Mouse (Mus musculus) forebrain, embryonic 11.5 days (tissue): Measurements from ENCODE around the gene Olfr1089. TPM values are rescaled to one million over a fixed set of nuclear protein-coding genes. Genes with fewer than 3 reads are reported as not detected.

Experiments used
- ATAC-seq: fragments of 200-750 bp; cut with Nextera tagmentation; replicated peaks from 2 replicates; pipeline ENCODE4 v1.8.0; 2017; ENCODE audit warnings: moderate TSS enrichment; ENCODE audit not compliant: low FRiP score
- DNase-seq: peaks from one replicate; pipeline ENCODE4 v3.0.0-alpha.2; 2017; ENCODE audit warnings: low spot score
- H3K27ac ChIP-seq: fragments of 300-500 bp; sonication (generic); 2 replicates; pipeline ENCODE4 v1.5.1; 2014; ENCODE audit warnings: low read depth, low read length
- H3K27me3 ChIP-seq: fragments of 300-500 bp; sonication (generic); 2 replicates; pipeline ENCODE4 v1.6.1; 2014; ENCODE audit warnings: mild to moderate bottlenecking, low read length, mixed read lengths; ENCODE audit not compliant: control insufficient read depth, insufficient read depth
- H3K36me3 ChIP-seq: fragments of 300-500 bp; sonication (generic); 2 replicates; pipeline ENCODE4 v1.6.1; 2014; ENCODE audit warnings: mild to moderate bottlenecking, low read length, moderate library complexity, mixed read lengths; ENCODE audit not compliant: control insufficient read depth, insufficient read depth
- H3K4me1 ChIP-seq: fragments of 300-500 bp; sonication (generic); replicated peaks from 2 replicates; pipeline ENCODE4 v1.6.1; 2014; ENCODE audit warnings: low read length, mixed read lengths; ENCODE audit not compliant: control insufficient read depth, insufficient read depth
- H3K4me2 ChIP-seq: fragments of 300-500 bp; sonication (generic); 2 replicates; pipeline ENCODE4 v1.6.1; 2014; ENCODE audit warnings: low read depth, mild to moderate bottlenecking, low read length, moderate library complexity, mixed read lengths; ENCODE audit not compliant: severe bottlenecking
- H3K4me3 ChIP-seq: fragments of 300-500 bp; sonication (generic); 2 replicates; pipeline ENCODE4 v1.5.1; 2014; ENCODE audit warnings: low read depth, low read length
- H3K9ac ChIP-seq: fragments of 300-500 bp; sonication (generic); 2 replicates; pipeline ENCODE4 v1.6.1; 2014; ENCODE audit warnings: low read length
- H3K9me3 ChIP-seq: fragments of 300-500 bp; sonication (generic); 2 replicates; pipeline ENCODE4 v1.6.1; 2016; ENCODE audit warnings: low read length, mixed read lengths; ENCODE audit not compliant: control insufficient read depth
- WGBS: fragments of 180-500 bp; shearing (Covaris S2); extraction: QIAGEN DNeasy Blood & Tissue Kit; methylation state at CpG from one replicate; pipeline ENCODE4 v1.1.7; 2014; 5-methylcytosine and 5-hydroxymethylcytosine counted together
- polyA plus RNA-seq: library from polyadenylated mRNA; unstranded; fragments of >200 nt; fragmentation: Nextera tagmentation; extraction: Ambion mirVana; gene quantifications from 2 replicates; pipeline ENCODE4 v1.2.1, GENCODE M21; 2014

Gene Olfr1089
- polyA plus RNA-seq, result not detected in 2 replicates

DNA sequence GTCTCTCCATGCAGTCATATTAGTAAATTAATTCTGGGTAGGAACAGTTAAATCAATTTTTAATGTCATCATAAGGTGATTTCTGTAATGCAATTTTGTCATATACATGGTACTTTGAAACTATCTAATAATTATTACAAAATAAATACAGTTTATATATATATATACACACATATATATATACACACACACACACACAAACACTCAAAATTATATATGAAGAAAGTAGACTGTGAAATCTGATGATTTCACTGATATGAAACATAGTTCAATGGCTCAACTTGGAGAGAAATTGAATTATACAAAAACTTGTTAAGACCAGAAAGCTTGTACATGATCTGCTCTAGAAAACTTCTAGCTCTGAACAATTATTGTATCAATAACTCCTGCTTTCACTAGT lies at the start of gene Olfr1089:
TSS of gene Olfr1089 (minus strand) at position 101 of the 400 bp plus-strand sequence.
- Histone ChIP-seq H3K27me3 (no peaks in the 10 kb centered on the region), H3K9me3 (no peaks in the 10 kb centered on the region), H3K4me3 (no peak within 1 kb of the TSS), H3K36me3 (no peaks in the 10 kb centered on the region), H3K27ac (no peak within 1 kb of the TSS), H3K4me2 (no peak within 1 kb of the TSS), H3K9ac (no peak within 1 kb of the TSS), H3K4me1 (no peaks in the 10 kb centered on the region)
- DNase-seq, result no peak
- no peak for ATAC-seq

DNA sequence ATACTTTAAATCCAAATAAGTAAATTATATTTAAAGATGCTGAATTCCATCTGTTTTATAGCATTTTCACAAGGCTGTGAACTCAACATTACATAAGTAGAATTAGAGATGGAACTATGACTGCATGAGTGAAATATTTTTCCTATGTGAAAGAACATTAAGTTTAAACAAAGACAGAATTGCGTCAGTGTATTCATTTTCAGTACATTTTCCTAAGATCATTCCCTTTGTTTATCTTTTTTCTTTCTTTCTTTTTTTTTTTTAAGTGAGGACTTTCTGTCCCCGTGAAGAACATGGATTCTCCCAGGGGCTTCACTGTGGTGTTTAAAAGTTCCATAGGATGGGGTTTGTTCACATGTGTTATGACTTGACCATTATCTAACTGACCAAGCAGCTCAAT lies 48.7 kb upstream of the Olfr1089 start, which contains the start of gene Olfr1093:
TSS of gene Olfr1093 (plus strand) at position 301 of the 400 bp plus-strand sequence.
- Histone ChIP-seq H3K4me1 (no peaks in the 10 kb centered on the region), H3K4me3 (no peak within 1 kb of the TSS), H3K4me2 (no peak within 1 kb of the TSS), H3K27ac (no peak within 1 kb of the TSS), H3K27me3 (no peaks in the 10 kb centered on the region), H3K9me3 (no peaks in the 10 kb centered on the region), H3K9ac (no peak within 1 kb of the TSS), H3K36me3 (no peaks in the 10 kb centered on the region)
- 78% methylated on average over 2 of the region's 2 CpGs for WGBS
- no peak for DNase-seq
- no peak for ATAC-seq

DNA sequence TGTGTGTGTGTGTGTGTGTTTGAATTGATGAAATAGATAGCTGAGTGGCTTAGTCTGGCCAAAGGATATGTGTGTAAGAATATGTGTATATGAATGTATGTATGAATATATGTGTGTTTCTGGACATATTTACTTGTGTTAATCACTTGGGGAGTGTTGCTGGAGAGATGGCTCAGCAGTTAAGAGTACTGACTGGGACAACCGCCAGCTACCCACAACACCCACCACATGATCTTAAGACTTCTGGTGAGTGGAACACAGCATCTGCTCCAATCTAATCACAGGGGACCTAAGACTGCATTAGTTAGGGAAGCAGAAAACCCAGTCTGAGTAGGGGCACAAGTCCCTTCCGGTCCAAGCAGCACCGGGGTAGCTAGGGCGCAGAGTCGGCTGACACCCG lies 27.5 kb upstream of the Olfr1089 start:
- H3K9me3 ChIP-seq, result no peaks in the 10 kb centered on the region
- H3K27me3 ChIP-seq, result no peaks in the 10 kb centered on the region
- H3K4me2 ChIP-seq, result no peak overlapping the region
- H3K9ac ChIP-seq, result no peak overlapping the region
- no peaks in the 10 kb centered on the region for H3K4me1 ChIP-seq
- DNase-seq (no peak), ATAC-seq (no peak)
- WGBS, result 96% methylated on average over 6 of the region's 6 CpGs
- H3K4me3 ChIP-seq, result no peak overlapping the region
- H3K27ac ChIP-seq, result no peak overlapping the region
- no peaks in the 10 kb centered on the region for H3K36me3 ChIP-seq

DNA sequence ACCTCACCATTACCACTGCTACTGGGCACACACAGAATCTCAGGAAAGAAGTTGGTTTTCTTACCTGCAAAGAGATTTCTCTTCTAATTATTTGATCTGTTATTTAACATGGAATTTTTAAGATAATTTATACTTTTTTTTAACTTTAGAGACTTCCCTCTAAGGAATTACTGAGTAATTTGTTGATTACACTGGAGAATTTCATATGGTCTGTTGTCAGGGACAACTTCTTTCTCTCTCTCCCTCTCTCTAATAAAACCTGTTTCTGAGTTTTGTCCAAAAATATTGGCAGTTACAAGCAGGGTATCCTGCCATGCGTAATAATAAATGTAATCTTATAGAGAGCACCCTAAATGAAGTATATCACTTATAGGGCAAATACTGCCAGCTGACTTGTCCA lies 25.4 kb upstream of the Olfr1089 start, which contains the start of gene Olfr1090:
TSS of gene Olfr1090 (minus strand) at position 101 of the 400 bp plus-strand sequence.
- Histone ChIP-seq H3K4me3 (no peak within 1 kb of the TSS), H3K4me1 (no peaks in the 10 kb centered on the region), H3K27ac (no peak within 1 kb of the TSS), H3K9ac (no peak within 1 kb of the TSS), H3K36me3 (no peaks in the 10 kb centered on the region), H3K27me3 (no peaks in the 10 kb centered on the region), H3K9me3 (no peaks in the 10 kb centered on the region), H3K4me2 (no peak within 1 kb of the TSS)
- 88% methylated on average over 1 of the region's 1 CpGs for WGBS
- ATAC-seq (no peak), DNase-seq (no peak)

DNA sequence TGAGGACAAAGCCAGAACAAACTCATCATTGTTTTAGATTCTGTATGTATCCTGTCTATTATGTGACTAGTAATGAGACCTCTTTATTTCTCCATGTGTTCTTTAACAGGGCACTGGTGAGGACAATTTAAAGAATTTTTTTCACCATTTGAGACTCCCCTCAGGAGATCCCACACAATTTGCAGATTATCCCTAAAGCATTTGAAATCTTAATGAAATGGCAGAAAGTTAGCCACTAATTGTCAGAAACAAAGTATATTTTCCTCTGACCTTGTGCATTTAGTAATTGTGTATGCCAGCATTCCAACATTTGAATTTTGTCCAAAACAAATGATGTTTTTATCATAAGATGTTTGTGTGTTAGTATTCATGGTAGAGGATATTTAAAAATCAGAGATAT lies 35.2 kb downstream of the Olfr1089 start, which contains the start of gene Olfr1087:
TSS of gene Olfr1087 (minus strand) at position 101 of the 400 bp plus-strand sequence.
- ATAC-seq (no peak), DNase-seq (no peak)
- no peak within 1 kb of the TSS for H3K27ac ChIP-seq
- no peaks in the 10 kb centered on the region for H3K27me3 ChIP-seq
- H3K4me2 ChIP-seq, result no peak within 1 kb of the TSS
- H3K9me3 ChIP-seq, result no peaks in the 10 kb centered on the region
- H3K36me3 ChIP-seq, result no peaks in the 10 kb centered on the region
- no peak within 1 kb of the TSS for H3K9ac ChIP-seq
- no peaks in the 10 kb centered on the region for H3K4me1 ChIP-seq
- H3K4me3 ChIP-seq, result no peak within 1 kb of the TSS

Other genes starting within 250 kb of the Olfr1089 start
- not detected in 2 replicates for gene Olfr228, start 246.3 kb downstream of the Olfr1089 start, polyA plus RNA-seq
- not detected in 2 replicates for gene Olfr1076, start 225.2 kb downstream of the Olfr1089 start, polyA plus RNA-seq
- gene Olfr1079, start 191.2 kb downstream of the Olfr1089 start, polyA plus RNA-seq, result not detected in 2 replicates
- not detected in 2 replicates for gene Olfr1080, start 175.5 kb downstream of the Olfr1089 start, polyA plus RNA-seq
- gene Olfr1082, start 134.7 kb downstream of the Olfr1089 start, polyA plus RNA-seq, result not detected in 2 replicates
- not detected in 2 replicates for gene Olfr1084, start 94.0 kb downstream of the Olfr1089 start, polyA plus RNA-seq
- not detected in 2 replicates for gene Olfr1085, start 71.7 kb downstream of the Olfr1089 start, polyA plus RNA-seq
- gene Olfr1086, start 53.6 kb downstream of the Olfr1089 start, polyA plus RNA-seq, result not detected in 2 replicates
- not detected in 2 replicates for gene Olfr1087, start 35.3 kb downstream of the Olfr1089 start, polyA plus RNA-seq
- gene Olfr1090, start 25.3 kb upstream of the Olfr1089 start, polyA plus RNA-seq, result not detected in 2 replicates
- not detected in 2 replicates for gene Olfr1093, start 48.8 kb upstream of the Olfr1089 start, polyA plus RNA-seq
- not detected in 2 replicates for gene Olfr141, start 76.3 kb upstream of the Olfr1089 start, polyA plus RNA-seq
- not detected in 2 replicates for gene Olfr1094, start 91.0 kb upstream of the Olfr1089 start, polyA plus RNA-seq
- gene Olfr1095, start 118.0 kb upstream of the Olfr1089 start, polyA plus RNA-seq, result not detected in 2 replicates
- gene Gm13723, start 141.1 kb upstream of the Olfr1089 start, polyA plus RNA-seq, result not detected in 2 replicates
- gene Olfr1097, start 158.5 kb upstream of the Olfr1089 start, polyA plus RNA-seq, result not detected in 2 replicates
- gene Olfr1098, start 190.8 kb upstream of the Olfr1089 start, polyA plus RNA-seq, result not detected in 2 replicates
- not detected in 2 replicates for gene Olfr1099, start 227.0 kb upstream of the Olfr1089 start, polyA plus RNA-seq
- not detected in 2 replicates for gene Olfr1100, start 246.3 kb upstream of the Olfr1089 start, polyA plus RNA-seq